Mouse (Mus musculus) spleen, adult 18-20 months (tissue): ENCODE results near the gene Wnt9b.

ENCODE experiments used
- DNase-seq, 2 experiments: peaks; one replicate each; pipeline ENCODE4 v3.0.0; 2022; ENCODE audit warnings: mixed read lengths in 2 of 2

Wnt9b gene

DNA sequence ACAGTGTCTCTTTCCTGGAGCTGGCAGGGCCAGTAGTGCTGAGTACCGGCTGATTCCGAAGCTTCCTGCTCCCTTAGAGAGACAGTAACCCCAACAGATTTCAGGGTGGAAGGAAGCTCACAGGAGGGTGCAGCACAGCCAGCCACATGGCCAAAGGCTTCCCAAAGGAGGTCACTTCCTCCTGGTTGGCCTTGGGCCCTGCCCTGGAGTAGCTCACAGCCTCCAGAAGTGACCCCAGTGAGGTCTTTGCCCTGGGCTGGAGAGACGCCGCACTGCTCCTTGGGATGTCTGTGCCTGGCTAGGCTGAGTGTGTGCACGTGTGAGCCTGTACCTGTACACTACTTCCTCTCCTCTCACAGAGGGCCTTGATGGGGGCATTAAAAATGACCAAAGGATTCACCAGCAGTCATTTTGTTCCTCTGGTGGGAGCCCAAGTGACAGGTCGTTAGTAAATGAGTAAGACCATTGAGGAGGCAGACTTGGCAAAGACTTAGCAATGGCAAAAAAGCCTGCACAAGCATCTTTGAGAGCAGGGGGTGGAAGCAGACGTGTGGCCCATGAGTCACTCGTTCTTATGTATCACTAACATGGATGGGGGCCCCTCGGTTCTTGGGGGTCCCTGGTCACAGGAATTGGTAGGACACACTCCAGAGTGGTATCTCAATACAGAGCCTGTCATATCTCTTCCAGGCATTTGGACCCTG lies 20.2 kb downstream of the Wnt9b start:
- DNase-seq = no peak

- no peak for DNase-seq
Observed at GRCm38 (mm10) chr11:103724331-103724771, 25.3 kb downstream of the Wnt9b start.

- DNase-seq = no peak
Observed at GRCm38 (mm10) chr11:103722040-103722481, 27.6 kb downstream of the Wnt9b start.

DNA sequence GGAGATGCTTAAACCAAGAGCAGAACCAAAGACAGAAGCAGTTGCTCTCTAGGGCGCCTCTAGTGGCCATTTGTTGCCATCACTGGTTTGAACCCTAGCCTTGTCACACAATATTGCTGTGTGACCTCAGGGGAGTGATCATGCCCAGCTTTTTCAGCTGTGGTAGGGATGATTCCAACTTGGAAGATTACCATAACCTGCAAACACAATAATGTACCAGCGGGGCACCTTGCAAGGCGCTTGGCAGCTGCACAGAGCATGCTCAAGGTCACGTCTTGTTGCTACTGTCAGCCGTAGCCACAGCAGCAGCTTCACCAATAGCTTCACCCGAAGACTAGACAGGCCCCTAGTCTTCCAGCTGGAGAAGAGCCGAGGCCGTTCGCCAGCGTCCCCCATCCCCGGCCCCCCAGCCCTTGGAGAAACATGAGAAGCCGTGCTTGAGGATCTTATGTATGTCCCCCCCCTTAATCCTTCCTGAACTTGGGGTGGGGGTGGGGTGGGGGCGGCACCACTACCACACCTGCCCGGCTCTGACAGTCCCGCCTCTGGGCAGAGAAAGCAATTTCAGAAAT lies 28.1 kb downstream of the Wnt9b start:
- DNase-seq = peak in 1 of 2 experiments; percentile 15

- DNase-seq = no peak
Observed at GRCm38 (mm10) chr11:103719436-103719835, 30.2 kb downstream of the Wnt9b start.

DNA sequence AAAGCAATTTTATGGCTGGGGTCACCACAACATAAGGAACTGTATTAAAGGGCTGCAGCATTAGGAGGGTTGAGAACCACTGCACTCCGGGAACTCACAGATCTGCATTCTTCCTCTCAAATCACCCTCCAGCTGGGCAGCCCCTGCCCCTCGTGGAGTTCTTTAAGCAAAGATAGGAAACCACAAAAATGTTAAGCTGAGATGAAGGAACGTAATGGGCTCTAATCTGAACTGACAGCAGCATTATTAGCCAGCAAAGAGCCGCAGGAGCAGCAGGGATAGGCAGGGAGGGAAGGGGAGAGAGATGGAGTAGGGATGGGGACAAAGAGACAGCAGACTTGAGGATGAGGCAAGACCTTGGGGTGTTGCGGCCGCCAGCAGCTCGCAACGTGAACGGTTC lies 32.6 kb downstream of the Wnt9b start:
- DNase-seq = no peak

GRCm38 (mm10) chr11:103714074-103714473 lies 35.5 kb downstream of the Wnt9b start:
- no peak for DNase-seq

DNA sequence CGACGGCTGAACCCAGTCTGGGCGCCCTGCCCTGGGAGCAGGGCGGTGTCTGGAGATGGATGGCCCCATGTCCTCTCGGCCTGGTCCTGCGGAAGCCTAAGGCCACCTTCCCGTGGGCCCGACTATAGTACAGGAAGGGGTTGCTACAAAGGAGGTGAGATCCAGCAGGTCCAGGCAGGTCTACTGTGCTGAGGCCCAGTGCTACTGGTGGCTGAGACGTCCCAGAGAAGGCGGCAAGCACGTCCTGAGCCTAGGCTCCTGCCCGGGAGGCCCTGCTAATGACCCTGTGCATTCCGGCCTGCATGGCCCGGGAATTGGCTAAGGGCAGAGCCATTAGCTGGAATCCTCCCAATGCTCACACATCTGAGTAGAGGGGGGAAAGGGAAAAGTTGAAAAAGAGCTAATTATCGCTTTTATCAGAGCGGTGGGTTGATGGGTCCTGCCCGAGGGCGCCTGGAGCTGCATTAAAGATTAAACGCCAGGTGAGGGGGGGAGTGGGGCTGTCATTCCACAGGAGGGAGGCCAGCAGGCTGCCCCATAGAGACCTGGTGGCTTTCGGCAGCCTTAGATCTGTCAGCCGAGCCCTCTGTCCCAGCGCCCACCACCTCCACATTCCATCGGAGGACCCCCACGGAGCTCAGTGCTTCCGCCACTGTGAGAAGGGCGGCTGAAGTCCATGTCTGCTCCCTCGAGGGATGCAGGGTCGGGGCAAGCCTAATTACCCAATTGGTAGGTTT lies 37.6 kb downstream of the Wnt9b start:
- no peak for DNase-seq

DNA sequence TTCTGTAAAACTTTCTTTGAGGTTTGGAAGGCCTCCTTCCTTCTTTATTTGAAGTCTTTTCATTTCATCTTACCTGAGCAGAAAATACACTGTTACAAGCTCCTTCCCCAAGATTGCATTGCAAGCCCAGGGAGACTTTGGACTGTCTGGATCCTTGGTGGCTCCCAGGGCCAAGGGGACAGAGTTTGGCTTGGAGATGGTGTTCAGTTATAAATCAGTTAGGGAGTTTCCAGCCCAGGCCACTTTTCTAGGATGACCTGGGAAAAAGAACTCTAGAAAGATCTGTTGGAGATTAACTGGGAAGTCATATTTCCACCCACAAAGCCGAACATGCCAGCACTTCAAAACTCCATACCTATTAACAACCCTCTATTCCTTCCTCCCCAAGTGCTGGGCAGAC lies 39.6 kb downstream of the Wnt9b start:
- DNase-seq = no peak

DNA sequence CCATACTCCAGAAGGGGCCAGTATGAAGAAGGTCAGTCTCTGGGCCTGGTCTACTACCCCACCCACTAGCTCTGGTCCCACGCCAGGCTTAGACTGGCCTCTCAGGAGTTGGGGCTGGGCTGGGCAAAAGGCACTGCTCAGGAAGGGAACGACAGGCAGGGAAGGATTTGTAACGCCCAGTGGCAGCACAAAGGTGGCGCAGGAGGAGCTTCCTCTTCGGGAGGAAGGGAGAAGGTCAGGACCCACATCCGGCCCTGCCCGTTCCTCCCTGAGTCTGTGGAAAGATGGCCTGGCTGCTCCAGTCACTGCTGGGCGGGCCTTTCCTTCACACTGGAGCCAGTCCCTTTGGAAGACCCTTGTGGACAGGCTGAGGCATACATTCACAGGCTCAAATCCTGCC lies 42.6 kb downstream of the Wnt9b start:
- no peak for DNase-seq

GRCm38 (mm10) chr11:103698226-103698625 lies 51.4 kb downstream of the Wnt9b start:
- DNase-seq = no peak

GRCm38 (mm10) chr11:103697565-103698176 lies 52.0 kb downstream of the Wnt9b start, which contains the start of gene Gosr2:
Gene Gosr2, minus strand, starts transcription at chr11:103697898.
- DNase-seq = peak; percentile 82 to 88

- DNase-seq = no peak
Observed at GRCm38 (mm10) chr11:103696851-103697564, 52.6 kb downstream of the Wnt9b start.

DNA sequence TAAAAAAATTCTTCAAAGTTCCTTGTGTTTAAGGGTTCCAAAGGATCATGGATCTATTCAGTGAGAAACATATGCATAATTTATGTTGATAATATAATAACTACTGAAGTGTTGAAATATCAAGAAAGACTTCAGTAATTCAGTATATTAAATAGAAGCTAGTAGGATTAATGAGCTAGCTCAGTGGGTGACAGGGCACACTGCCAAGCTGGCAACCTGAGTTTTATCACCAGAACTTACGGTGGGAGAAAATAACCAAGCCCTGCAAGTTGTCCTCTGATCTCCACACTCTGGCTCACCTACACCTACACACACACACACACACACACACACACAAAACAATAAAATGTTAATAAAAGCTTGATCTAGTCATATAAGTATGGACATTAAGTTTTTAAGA lies 56.4 kb downstream of the Wnt9b start:
- no peak for DNase-seq

GRCm38 (mm10) chr11:103691036-103691435 lies 58.6 kb downstream of the Wnt9b start:
- DNase-seq = no peak

GRCm38 (mm10) chr11:103688980-103689378 lies 60.6 kb downstream of the Wnt9b start:
- DNase-seq = no peak

DNA sequence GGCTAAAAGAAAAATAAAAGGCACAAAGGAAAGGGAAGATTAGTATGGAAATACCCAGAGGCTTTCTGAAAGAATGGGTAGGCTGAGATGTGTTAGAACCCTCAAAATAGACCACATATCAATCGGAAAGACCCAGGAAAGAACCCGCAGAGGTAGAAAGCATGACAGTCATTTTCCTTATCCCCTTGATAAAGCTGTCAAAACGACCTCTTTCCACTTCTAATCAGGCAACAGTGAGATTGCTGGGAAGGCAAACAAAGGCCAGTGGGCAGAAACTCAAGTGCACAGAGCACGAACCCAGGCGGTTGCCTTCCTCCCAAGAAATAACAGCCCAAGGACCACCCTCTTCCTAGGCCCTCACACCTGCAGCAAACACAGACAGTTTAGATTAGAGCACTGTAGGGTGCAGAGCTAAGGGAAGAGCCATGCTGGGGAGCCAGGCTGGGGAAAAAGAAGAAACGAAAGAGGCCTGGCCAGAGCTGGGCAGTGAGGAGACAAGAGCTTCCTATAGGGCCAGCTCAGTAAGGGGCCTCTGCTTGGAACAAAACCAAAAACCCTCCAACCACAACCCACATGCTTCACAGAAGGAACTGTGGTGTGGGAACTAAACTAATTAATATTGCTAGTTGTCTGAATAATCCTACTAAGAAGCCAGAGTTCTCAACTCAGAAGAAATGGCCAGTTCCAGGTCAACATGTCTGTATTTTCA lies 61.2 kb downstream of the Wnt9b start:
- DNase-seq = no peak

GRCm38 (mm10) chr11:103686706-103687105 lies 62.9 kb downstream of the Wnt9b start:
- DNase-seq = no peak

- DNase-seq = no peak
Observed at GRCm38 (mm10) chr11:103685261-103685736, 64.3 kb downstream of the Wnt9b start.

DNA sequence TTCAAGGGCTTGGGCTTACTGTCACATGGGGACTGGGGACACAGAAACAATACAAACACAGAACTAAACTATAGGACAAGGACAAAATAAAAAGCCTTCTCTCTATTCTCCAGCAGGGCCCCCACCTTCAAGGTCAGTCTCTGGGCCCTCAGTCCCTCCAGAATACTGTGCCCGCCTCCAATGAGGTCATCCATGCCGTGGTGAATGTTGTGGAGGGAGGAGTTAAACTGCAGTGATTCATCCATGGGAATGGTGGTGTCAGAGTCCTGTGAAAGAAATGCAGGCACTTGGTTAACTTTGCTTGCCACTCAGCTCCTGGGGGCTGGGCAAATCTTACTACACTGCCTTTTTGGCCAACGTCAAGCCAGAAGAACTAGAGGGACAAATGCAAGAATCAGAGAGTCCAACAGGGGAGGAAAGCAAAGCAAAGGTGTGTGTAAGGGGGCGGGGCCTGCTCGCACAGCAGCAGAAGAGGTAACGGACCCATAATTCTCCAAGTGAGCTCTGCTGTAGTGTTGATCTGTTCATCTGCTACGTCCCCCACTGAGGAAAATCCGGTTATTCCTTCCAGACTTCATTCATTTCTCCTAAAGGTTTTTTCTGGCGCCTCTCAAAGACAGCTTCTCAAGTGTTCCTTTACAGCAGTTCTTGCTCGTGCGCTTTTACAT lies 65.8 kb downstream of the Wnt9b start:
- no peak for DNase-seq
